Mouse (Mus musculus) leukemia stem cell, adult 10-12 weeks (primary cell): Measurements from ENCODE around the gene Wsb1. TPM values are rescaled to one million over a fixed set of nuclear protein-coding genes. Genes with fewer than 3 reads are reported as not detected.

ENCODE experiments used
- polyA plus RNA-seq: library from polyadenylated mRNA; stranded (reverse); fragments of >175 nt; gene quantifications from 2 replicates; pipeline ENCODE4 v1.2.3, GENCODE M21; 2012; ENCODE audit warnings: low replicate concordance

The Wsb1 gene
- polyA plus RNA-seq = 101 and 107 TPM in 2 replicates

GRCm38 (mm10) chr11:79254391-79255098 is at the start of gene Wsb1:
TSS of gene Wsb1 (minus strand) at chr11:79254671.

GRCm38 (mm10) chr11:79296856-79297491 is 42.5 kb upstream of the Wsb1 start, which contains the start of gene Gm9964:
TSS of gene Gm9964 (minus strand) at chr11:79296906.

Other genes starting within 250 kb of the Wsb1 start
- 18.8 and 51.4 TPM in 2 replicates for gene Ksr1, start 108.3 kb downstream of the Wsb1 start, polyA plus RNA-seq
- not detected in 2 replicates for gene Gm9964, start 42.2 kb upstream of the Wsb1 start, polyA plus RNA-seq
- 8.3 and 18.1 TPM in 2 replicates for gene Nf1, start 85.0 kb upstream of the Wsb1 start, polyA plus RNA-seq
- not detected in 2 replicates for gene Omg, start 249.4 kb upstream of the Wsb1 start, polyA plus RNA-seq